Mouse (Mus musculus) embryonic facial prominence, embryonic 11.5 days (tissue): ENCODE results near the gene Raf1. TPM values are rescaled to one million over a fixed set of nuclear protein-coding genes. Genes with fewer than 3 reads are reported as not detected.

Source experiments
- ATAC-seq: fragments of 200-750 bp; cut with Nextera tagmentation; replicated peaks from 2 replicates; pipeline ENCODE4 v1.8.0; 2017; ENCODE audit warnings: low read depth; ENCODE audit not compliant: insufficient number of reproducible peaks, low FRiP score, low TSS enrichment
- DNase-seq: peaks from one replicate; pipeline ENCODE4 v3.0.0-alpha.2; 2015; ENCODE audit warnings: low spot score
- H3K27ac ChIP-seq: fragments of 300-500 bp; sonication (generic); replicated peaks from 2 replicates; pipeline ENCODE4 v1.5.1; 2014; ENCODE audit warnings: mild to moderate bottlenecking, low read depth, low read length, control low read depth
- H3K27me3 ChIP-seq: fragments of 300-500 bp; sonication (generic); 2 replicates; pipeline ENCODE4 v1.6.1; 2014; ENCODE audit warnings: mild to moderate bottlenecking, low read length, moderate library complexity, mixed read lengths; ENCODE audit not compliant: control insufficient read depth, insufficient read depth
- H3K36me3 ChIP-seq: fragments of 300-500 bp; sonication (generic); replicated peaks from 2 replicates; pipeline ENCODE4 v1.6.1; 2014; ENCODE audit warnings: low read depth, mild to moderate bottlenecking, low read length, moderate library complexity, mixed read lengths; ENCODE audit not compliant: control insufficient read depth, insufficient read depth
- H3K4me1 ChIP-seq: fragments of 300-500 bp; sonication (generic); 2 replicates; pipeline ENCODE4 v1.6.1; 2014; ENCODE audit warnings: low read length, mixed read lengths; ENCODE audit not compliant: control insufficient read depth, insufficient read depth
- H3K4me2 ChIP-seq: fragments of 300-500 bp; sonication (generic); 2 replicates; pipeline ENCODE4 v1.6.1; 2014; ENCODE audit warnings: low read depth, mild to moderate bottlenecking, control low read depth, low read length, moderate library complexity
- H3K4me3 ChIP-seq: fragments of 300-500 bp; sonication (generic); 2 replicates; pipeline ENCODE4 v1.5.1; 2014; ENCODE audit warnings: low read depth, low read length, control low read depth
- H3K9ac ChIP-seq: fragments of 300-500 bp; sonication (generic); replicated peaks from 2 replicates; pipeline ENCODE4 v1.6.1; 2014; ENCODE audit warnings: mild to moderate bottlenecking, control low read depth, low read length
- H3K9me3 ChIP-seq: fragments of 300-500 bp; sonication (generic); replicated peaks from 2 replicates; pipeline ENCODE4 v1.6.1; 2016; ENCODE audit warnings: mild to moderate bottlenecking, low read length, inconsistent platforms, mixed read lengths; ENCODE audit not compliant: control insufficient read depth
- WGBS: fragments of 180-500 bp; shearing (Covaris S2); extraction: QIAGEN DNeasy Blood & Tissue Kit; methylation state at CpG from one replicate; pipeline ENCODE4 v1.1.7; 2014; 5-methylcytosine and 5-hydroxymethylcytosine counted together
- polyA plus RNA-seq: library from polyadenylated mRNA; unstranded; fragments of >200 nt; fragmentation: Nextera tagmentation; extraction: Ambion mirVana; gene quantifications from 2 replicates; pipeline ENCODE4 v1.2.1, GENCODE M21; 2014

The Raf1 gene
- polyA plus RNA-seq, 1 experiment from 2014 or later = 124 TPM

DNA sequence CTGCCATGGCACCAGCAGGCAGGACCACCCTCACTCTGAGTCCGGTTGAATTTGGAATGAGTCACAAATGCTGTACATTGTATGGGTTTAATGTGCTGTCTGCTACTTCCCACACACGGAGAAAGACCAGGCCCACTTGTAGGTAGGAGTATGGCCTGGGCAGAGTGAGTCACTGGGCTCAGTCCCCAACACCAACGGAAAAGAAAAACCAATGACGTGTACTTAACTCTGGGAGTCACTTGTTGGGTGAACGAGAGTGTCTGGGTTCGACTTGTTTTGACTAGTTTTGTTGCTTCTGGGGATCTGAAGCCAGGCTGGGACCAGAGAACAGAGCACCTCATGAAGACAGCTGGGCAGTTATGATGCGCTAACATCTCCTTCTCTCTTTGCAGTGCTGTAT, 102.3 kb downstream of the Raf1 start:
- no peaks in the 10 kb centered on the region for H3K4me1 ChIP-seq
- H3K27me3 ChIP-seq = no peaks in the 10 kb centered on the region
- no peak for DNase-seq
- WGBS = 85% methylated on average over 7 of the region's 7 CpGs
- no peak for ATAC-seq
- no peaks in the 10 kb centered on the region; the same call in 1 of the 2 replicates for H3K36me3 ChIP-seq
- H3K9me3 ChIP-seq = no peaks in the 10 kb centered on the region
- no peak overlapping the region for H3K27ac ChIP-seq
- H3K9ac ChIP-seq = no peak overlapping the region
- no peak overlapping the region for H3K4me2 ChIP-seq
- no peak overlapping the region for H3K4me3 ChIP-seq

Other genes starting within 250 kb of the Raf1 start
- gene Tsen2, start 132.0 kb downstream of the Raf1 start, polyA plus RNA-seq = 29.4 and 30.3 TPM in 2 replicates
- 0.31 and 0.38 TPM in 2 replicates for gene Mkrn2os, start 84.1 kb downstream of the Raf1 start, polyA plus RNA-seq
- 28.1 and 28.5 TPM in 2 replicates for gene Mkrn2, start 74.7 kb downstream of the Raf1 start, polyA plus RNA-seq
- 2.0 and 3.3 TPM in 2 replicates for gene Tmem40, start 85.8 kb upstream of the Raf1 start, polyA plus RNA-seq
- gene Cand2, start 97.9 kb upstream of the Raf1 start, polyA plus RNA-seq = 36.2 and 39.1 TPM in 2 replicates
- 2,072 and 2,207 TPM in 2 replicates for gene Rpl32, start 132.1 kb upstream of the Raf1 start, polyA plus RNA-seq
- 0.39 and 1.5 TPM in 2 replicates for gene Efcab12, start 161.8 kb upstream of the Raf1 start, polyA plus RNA-seq
- gene Mbd4, start 176.7 kb upstream of the Raf1 start, polyA plus RNA-seq = 22.5 and 24.8 TPM in 2 replicates
- gene Ift122, start 176.8 kb upstream of the Raf1 start, polyA plus RNA-seq = 25.1 and 27.2 TPM in 2 replicates